Mouse (Mus musculus) urinary bladder, postnatal 4 days (tissue): ENCODE results near the gene Olfr659.

Experiments used
- DNase-seq, 2 experiments: peaks; one replicate each; pipeline ENCODE4 v3.0.0; 2021 to 2022; ENCODE audit warnings: low spot score in 2 of 2

The Olfr659 gene

DNA sequence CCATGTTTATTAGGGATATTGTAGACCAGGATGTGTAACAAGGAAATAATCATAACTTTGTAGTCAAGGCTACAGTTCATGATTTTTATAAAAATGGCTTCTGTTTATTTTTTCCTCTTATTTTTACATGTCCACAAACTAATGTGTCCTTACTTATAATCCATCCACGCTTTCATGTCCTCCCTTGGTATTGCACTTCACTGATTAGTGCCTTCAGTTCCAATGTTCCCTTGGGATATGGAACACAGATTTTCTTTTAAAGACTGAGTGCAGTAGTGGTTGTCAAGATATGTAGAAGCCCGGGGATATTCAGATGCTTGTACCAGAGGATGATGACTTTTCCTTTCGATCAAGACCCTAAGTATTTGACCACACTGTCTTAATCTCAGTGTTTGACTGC is at the start of gene Olfr659:
Gene Olfr659, plus strand, starts transcription at position 301 of the 400 bp plus-strand sequence.
- no peak for DNase-seq

DNA sequence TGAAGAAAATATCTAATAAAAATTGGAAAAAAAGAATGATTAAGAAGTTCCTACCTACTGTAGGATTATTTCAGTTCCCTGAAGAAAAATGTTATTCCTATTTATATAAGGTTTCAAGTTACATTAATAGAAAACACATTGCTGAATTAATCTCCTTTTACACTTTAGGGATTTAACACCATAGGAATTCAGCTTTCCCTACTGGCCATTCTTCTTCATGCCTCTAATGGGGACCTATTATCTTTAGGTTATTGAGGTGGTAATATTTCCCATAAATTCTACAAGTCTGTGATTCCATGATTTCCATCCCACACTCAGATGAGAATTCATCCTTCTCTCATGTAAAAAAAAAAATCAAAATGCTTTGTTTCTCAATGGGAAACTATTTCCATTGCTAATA is 42.1 kb upstream of the Olfr659 start, which contains the start of gene Olfr657:
Gene Olfr657, plus strand, starts transcription at position 301 of the 400 bp plus-strand sequence.
- DNase-seq = no peak

- DNase-seq = no peak
Observed at GRCm38 (mm10) chr7:104646841-104647482, 19.6 kb upstream of the Olfr659 start, which contains the start of gene Olfr658. Gene Olfr658, minus strand, starts transcription at chr7:104647305.

DNA sequence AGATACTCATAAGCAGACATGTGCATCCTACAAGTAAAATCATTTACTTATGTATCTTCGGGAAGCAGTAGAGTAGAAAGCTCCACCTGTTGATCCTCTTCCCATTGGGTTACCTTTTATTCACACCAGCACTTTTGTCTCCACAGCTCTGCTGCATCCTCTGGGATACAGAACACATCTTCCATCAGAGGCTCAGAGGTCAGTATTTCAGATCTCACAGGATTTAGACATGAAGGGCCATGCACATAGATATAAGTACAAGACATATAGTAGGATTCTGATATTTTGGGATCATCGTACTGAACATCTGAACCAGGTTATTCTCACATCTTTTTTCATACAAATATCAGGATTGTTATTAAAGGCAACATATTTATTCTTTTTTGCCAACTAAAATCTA is 19.6 kb downstream of the Olfr659 start, which contains the start of gene Olfr661:
Gene Olfr661, plus strand, starts transcription at position 301 of the 400 bp plus-strand sequence.
- DNase-seq = no peak
